Mouse (Mus musculus): ENCODE measurements at regions not wholly inside any gene's neighbourhood (a gene's known extent, or its start where the extent isn't known, plus 50 kb on each side); places are given as distances from the start of the nearest gene placed in this dataset.
A peak's percentile ranks its signal among the peaks of the same experiment; 100 is the strongest.
"Not testable (repeated sequence)": the region's sequence is repeated elsewhere in the genome, so short reads cannot be mapped to it uniquely, and the experiment has no call there.

- DNase-seq: not testable (repeated sequence)
These were observed 410.0 kb downstream of the Kif2b start for GRCm38 (mm10) chr11:91167336-91167735.

- DNase-seq: no peak
These were observed 443.5 kb downstream of the Kif2b start for GRCm38 (mm10) chr11:91133753-91134270.

DNA sequence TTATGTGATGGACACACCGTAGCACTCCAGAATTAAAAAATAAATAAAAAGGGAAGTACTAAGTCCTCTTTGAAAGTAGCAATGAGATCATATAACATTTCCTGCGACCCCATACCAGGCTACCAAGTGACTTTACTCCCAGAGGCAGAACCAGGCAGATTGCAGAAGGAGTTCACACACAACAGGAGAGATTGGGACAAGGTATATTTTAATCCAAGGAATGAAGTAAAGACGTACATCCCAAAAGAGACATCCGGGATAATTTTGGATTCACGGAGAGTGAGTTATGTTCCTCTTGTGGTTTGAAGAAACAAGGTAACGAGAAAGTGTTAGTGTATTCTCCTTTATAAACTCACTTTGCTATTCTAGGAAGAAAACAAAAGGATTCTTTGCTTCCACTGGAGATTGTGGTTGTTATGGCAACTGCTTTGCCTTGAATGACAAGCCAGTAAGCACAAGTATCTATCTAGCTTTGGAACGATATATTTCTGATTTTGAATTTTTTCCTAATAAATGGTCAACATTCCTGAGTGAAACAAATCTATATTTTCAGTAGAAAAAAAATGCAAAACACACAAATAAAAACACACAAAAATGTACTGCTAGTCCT lies 444.5 kb downstream of the Kif2b start:
- DNase-seq: no peak

DNA sequence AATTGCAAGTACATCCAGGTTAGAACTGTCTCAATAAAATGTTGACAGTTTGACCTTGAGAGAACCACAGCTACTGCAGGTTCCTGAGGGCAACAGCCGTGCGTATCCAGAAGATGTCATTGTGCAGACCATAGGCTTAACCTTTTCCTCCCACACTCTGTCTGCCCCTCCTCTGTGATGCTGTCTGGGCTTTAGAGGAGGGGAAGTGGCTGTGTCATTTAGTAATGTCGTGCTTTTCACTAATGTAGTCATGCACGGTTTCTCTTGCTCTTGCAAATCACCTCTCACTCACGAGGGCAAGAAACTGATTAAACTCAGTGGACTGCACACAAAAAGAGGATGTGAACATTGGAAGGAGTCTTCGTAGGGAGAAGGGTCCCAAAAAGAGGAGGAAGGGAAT lies 443.8 kb upstream of the Tom1l1 start:
- no peak for DNase-seq

DNA sequence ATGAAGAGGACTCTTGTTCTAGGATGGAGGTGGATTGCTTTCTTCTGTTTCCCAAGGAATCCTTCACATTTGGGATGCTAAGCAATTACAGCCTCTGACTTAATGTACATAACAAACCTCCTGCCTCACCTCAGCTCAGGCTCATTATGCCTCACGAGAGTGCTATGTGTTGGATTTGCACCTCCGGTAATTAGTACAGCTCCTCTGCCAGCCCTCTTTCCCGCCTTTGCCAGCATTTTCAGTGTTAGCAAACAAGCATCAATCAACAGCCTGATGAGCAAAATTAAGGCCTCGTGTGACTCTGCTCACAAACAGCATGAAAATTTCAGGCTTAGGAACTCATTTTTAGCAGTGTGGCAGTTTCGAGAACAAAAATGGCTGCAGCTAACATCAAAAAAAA lies 410.0 kb upstream of the Tom1l1 start:
- no peak for DNase-seq

DNA sequence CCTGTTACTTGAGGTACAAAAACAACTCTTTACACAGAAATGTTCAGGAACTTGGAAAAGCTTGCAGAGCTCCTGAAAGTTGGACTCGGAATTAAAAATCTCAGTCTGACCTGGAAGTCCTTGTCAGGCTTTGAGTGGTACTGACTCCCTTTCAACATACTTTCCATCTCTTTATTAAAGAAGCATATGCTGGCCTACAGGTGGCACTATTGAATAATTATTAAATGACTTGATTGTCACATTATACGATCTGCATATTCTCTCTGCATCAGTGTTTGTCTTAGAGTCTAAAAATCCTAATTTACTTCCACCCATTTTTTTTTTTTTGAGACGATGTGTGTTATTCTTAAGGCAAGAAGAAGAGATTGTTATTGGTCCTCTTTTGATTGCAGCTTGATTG lies 409.4 kb upstream of the Tom1l1 start:
- no peak for DNase-seq

- no peak for DNase-seq
These were observed 408.0 kb upstream of the Tom1l1 start for GRCm38 (mm10) chr11:91096000-91096652.

DNA sequence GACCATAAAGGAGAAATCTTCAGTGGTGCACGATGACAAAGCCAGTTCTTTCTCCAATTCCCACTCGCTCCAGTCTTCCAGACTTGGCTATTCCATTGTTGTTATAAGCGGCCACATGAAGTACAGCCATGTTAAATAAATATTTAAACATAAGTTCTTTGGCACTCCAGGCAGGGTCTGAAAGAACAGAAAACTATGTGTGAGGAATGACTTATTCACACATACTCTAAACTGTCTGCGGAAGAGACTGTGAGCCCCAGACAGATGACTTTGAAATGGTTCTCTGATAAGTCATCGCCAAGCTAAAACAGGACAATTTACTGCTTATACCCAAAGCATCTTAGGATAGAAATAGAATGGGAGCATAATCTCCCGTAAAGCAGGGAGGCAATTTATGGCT lies 377.2 kb upstream of the Tom1l1 start:
- no peak for DNase-seq

- DNase-seq: peak in 1 of 2 experiments; percentile 3
These were observed 368.9 kb upstream of the Tom1l1 start for GRCm38 (mm10) chr11:91056966-91057597.

DNA sequence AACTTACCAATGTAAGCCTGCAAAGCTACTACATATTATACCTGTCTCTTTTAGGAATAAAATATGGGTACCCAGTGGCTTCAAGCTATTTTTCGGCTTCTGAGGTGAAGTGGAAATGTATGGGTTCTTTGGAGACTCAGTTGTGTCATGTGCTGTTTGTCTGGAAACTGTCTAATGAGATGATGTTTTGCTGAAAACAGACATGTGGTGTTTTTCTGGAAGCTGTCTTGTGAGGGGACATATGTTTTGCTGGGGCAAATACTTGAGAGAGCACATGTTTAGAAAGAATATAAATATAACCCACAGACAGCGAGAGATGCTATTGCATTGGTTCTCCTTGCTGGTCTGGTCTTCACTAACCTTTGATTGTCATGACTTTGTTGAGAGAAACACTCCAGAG lies 365.2 kb upstream of the Tom1l1 start:
- DNase-seq: no peak

GRCm38 (mm10) chr11:91051646-91052045 lies 363.5 kb upstream of the Tom1l1 start:
- DNase-seq: peak; percentile 40 to 42

GRCm38 (mm10) chr11:91041486-91041885 lies 353.3 kb upstream of the Tom1l1 start:
- DNase-seq: no peak
